Mouse (Mus musculus): ENCODE results near the gene Zfp667. TPM values are rescaled to one million over a fixed set of nuclear protein-coding genes. Genes with fewer than 3 reads are reported as not detected.
A peak's percentile ranks its signal among the peaks of the same experiment; 100 is the strongest.
"Not testable (repeated sequence)": the region's sequence is repeated elsewhere in the genome, so short reads cannot be mapped to it uniquely, and the experiment has no call there.

Gene Zfp667
- total RNA-seq (2022) = 10 to 100 TPM; 10.8 to 16.0 (median 12.8) TPM

DNA sequence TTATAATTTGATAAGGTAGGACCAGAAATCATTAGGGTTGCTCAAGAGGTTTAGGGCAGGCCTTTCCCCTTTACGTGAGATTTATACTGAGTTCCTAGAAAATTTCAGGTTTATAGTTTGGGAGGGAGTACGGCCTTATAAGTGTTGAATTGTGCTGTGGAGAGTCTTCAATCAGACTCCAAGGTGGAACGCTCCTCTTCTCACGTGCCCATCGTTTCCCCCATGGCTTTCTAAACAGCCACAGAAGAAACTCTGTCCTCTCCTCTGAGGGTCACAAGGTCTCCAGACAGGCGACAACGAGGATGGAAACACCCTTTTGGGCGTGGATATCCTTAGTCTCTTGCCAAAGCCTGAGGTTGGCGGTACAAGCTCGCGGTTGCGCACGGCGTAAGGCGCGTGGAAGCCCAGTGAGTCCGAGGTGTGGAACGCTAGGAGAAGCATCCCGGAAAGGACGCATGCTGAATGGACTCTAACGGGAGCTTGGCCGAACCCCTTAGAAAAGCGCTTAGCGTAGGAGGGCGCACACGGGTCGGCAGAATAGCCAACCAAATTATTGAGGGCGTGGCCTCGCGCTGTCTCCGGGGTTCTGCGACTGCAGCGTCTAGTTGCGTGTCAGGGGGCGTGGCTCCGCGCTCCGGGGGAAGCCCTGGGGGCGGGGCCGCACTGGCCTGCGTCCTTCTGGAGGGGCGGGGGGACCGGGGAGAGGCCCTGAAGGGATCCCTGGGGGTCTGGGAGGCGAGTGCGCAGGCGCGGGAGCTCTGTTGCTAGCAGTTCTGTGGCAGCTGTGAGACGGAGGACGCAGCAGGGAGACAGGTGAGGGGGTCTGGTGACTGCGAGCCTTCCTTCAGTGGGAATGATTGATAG, at the start of gene Zfp667:
Zfp667 (plus strand) TSS at position 738 of the 864 bp plus-strand sequence.
- peak; percentile 89 to 98 for DNase-seq (ENCODE audit: low spot score in 2 of 2)

DNA sequence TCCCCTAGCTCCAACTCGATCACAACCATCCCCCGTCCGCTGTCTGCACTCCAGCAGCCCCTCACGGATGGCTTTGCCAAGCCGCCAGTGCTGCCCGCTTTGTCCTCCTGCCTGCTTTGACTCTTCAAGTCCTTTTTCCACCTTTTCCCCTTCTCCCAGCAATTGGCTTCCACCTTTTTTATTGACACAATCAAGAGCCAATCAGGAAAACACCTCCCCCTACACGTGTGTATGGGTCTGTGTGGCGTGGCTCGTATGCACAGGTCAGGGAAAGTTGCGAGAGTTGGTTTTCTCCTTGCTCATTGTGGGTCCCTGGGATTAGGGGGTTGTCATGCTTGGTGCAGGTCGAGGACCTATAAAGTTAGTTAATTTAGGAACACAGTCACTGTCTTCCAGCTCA, 46.6 kb upstream of the Zfp667 start:
- no peak for DNase-seq (ENCODE audit: low spot score in 2 of 2)

DNA sequence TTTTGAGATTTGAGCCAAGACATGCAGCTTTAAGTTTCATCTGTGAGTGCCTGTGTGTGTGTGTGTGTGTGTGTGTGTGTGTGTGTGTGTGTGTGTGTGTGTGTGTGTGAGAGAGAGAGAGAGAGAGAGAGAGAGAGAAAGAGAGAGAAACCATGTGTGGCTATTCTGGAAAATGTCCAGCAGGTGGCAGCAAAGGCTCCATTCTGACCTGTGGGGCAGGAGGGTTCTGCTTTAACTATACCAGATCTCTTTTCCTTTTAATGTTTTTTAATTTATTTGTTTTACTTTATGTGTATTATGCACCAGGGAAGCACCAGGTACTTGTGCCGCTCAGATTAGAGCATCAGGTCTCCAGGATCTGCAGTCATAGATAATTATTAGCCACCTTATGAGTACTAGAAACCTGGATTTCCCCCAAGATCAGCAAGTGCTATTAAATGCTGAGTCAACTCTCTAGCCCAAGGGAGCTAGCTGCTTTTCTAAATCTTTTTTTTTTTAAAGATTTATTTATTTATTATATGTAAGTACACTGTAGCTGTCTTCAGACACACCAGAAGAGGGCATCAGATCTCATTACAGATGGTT, 45.4 kb upstream of the Zfp667 start:
- DNase-seq (ENCODE audit: low spot score in 2 of 2) = not testable (repeated sequence)

DNA sequence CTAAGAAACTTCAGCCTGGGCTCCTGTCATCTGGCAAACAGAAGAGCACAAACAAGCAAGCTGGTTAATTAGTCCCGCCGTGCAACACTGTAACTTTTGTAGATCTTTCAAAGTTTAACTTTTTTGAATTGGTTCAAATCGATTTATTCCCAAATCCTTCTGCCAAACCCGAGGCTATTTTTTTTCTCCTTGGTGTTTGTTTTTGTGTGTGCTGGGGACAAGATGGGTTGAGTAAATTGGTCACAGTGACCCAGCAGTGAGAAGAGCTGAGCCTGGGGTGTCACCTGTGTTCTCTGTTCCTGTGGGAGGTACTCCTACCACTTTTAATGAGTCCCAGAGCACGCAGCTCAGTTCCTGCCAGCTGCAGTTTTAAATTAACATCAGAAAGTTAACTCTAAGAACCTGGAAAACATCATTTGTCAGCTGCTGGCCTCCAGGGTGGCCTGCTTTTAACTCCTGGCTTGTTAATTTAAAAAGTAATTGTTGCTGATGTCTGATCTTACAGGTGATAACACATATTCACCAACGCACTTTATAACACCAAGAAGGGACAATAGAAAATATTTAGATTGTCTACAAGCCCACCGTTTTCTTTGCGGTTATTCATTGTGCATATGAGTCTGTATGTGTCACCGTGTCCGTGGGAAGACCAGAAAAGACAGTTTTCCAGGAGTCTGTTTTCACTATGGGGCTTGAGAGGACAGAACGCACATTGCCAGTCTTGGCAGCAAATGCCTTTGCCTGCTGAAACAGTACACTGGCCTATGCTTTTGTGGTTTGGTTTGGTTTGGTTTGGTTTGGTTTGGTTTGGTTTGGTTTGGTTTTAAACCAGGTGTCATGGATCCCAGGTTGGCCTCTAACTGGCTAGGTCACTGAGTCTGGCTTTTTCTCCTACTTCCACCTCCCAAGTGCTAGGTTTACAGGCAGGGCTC, 41.8 kb upstream of the Zfp667 start:
- DNase-seq (ENCODE audit: low spot score in 2 of 2) = no peak

DNA sequence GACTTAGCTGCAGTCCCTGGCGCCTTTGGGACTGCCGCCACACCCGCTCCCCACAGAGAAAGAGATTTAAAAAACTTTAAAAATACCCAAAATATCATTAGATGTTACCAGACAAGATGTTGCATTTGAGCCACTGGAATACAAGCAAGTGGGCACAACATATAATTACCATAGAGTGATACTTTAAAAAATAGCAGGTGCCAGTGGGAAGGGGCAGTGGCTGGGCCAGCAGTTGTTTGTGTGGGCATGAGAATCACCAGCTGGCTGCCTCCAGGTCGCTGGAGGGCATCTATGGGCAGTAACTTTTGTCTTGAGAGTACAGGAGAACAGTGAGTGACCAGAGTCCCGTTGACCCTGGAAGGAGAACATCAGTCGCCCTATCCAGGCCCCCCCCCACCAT, 34.0 kb upstream of the Zfp667 start, which contains the start of gene Epp13:
Epp13 (plus strand) TSS at position 301 of the 400 bp plus-strand sequence.
- no peak for DNase-seq (ENCODE audit: low spot score in 2 of 2)

DNA sequence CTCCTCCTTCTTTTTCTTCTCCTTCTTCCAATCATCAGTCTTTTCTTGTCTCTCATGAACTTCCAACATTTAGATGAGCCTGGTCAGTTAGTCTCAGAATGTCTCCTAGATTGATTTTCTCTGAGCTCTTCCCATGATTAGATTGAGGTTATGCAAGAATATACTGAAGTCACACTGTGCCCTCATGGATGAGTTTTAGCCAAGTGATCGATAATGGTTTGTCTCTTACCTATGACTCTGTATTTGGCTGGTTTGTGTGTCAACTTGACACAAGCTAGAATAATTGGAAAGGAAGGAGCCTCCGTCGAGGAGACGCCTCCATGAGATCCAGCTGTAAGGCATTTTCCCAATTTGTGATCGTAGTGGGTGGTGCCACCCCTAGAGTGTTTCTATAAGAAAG, 31.9 kb upstream of the Zfp667 start:
- DNase-seq (ENCODE audit: low spot score in 2 of 2) = no peak

DNA sequence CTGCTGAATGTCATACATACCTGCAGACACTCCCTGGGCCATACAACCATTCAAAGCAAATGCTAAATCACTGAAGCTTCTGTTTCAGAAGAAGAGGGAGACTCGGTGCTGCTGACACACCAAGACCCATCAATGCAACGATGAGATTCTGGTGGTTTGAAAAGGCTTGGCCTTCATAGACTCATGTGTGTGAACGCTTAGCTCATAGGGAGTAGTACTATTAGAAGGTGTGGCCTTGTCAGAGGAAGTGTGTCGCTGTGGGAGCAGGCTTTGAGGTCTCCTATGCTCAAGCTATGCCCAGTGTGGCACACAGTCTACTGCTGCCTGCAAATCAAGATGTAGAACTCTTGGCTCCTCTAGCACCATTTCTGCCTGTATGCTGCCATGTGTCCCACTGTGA, 29.0 kb upstream of the Zfp667 start:
- DNase-seq (ENCODE audit: low spot score in 2 of 2) = no peak

DNA sequence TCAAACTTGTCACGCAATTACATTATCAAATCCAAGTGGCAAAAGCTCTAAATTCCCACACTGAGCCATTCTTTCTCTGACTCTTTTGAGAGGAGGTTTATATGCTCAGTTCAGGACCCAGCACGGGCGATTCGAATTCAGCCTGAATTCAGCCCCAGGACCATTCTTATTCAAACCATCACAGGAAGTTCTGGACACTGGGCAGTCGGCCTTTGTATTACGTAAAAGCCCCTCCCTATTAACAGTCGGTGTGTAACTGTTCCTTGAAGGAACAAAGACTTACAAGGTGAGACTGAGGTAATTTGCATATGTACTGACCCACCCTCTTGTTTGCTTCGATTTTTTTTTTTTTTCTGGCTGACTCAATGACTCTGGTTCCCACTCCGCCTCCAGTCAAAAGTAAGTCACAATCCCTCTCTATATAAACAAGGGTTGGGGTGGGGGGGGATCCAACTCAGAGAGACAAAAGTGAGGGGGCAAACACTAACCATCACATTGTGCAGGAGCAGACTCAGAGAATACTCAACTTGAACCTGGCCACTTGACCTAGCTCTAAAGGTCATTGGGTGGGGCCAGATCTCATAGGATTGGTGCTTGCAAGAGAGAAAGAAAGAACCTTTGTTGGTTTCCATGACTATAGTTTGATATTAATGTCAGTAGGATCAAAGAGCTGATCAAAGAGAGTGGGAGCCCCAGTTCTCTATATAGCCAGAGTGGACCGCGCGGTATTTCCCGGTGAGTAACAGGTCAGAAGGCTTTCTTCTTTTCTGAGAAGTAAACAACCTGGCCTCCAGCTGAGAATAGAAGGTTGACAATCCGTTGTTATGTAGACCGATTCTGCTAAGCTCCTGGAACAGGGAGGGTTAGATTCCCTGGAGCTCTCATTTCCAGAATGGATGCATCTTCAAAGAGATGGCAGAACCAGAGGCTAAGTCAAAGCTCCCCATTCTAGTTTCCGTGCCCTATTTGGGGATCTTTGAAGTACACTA, 27.9 kb upstream of the Zfp667 start:
- no peak for DNase-seq (ENCODE audit: low spot score in 2 of 2)

DNA sequence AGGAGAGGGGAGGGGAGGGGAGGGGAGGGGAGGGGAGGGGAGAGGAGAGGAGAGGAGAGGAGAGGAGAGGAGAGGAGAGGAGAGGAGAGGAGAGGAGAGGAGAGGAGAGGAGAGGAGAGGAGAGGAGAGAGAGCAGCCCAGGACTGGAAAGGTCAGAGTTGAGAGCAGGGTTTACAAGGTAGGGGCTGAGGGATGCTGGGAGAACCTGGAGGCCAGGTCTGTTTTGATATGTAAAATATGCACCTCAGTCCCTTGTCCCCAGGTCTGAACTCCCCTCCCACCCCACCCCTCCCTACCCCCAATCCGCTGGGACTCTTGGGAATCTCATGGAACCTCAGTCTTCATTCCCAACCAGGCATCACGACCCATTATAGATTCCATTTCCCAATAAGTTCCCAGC, 26.4 kb upstream of the Zfp667 start:
- DNase-seq (ENCODE audit: low spot score in 2 of 2) = not testable (repeated sequence)

DNA sequence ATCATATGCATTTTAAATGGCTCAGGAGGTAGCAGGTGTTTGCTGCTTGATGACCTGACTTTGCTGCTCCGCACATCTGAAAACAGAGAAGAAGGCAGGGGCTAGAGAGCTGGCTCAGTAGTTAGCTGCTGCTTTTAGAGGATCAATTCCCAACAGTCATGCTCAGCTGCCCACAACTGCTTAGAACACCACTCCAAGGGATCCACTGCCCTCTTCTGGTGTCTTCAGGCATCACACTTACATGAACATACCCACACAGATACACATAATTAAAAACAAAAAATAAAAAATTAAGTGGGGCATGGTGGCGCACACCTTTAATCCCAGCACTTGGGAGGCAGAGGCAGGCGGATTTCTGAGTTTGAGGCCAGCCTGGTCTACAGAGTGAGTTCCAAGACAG, 24.3 kb upstream of the Zfp667 start:
- DNase-seq (ENCODE audit: low spot score in 2 of 2) = no peak

DNA sequence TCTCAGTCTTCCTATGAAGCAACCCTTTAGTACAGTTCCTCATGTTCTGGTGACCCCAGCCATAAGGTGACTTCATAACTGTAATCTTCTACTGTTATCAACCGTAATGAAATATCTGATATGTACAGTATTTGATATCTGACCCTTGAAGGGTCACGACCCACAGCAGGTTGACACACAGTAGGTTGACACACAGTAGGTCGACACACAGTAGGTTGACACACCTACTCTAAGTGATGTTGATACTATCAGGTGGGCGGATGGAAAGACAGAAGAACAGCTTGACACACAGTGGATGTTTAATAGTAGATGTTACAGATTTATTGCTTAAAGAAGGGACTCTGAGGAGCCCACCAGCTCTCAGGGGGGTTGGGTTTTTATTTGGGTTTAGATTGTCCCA, 23.4 kb upstream of the Zfp667 start:
- DNase-seq (ENCODE audit: low spot score in 2 of 2) = no peak

DNA sequence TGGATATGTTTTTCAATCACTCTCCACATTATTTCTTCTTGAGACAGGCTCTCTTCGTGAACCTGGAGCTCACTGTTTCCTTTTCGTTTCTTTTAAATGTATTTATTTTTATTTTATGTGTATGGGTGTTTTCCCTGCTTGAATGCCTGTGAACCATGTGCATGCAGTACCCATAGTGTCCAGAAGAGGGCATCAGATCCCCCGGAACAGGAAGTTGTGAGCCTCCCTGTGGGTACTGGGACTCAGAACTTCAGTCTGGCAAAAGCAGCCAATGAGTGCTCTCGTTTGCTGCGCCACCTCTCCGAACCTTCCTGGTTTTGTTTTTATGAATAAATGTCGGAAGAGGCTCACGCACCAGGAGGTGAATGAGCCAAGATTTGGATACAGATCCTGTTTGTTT, 20.7 kb upstream of the Zfp667 start:
- no peak for DNase-seq (ENCODE audit: low spot score in 2 of 2)

DNA sequence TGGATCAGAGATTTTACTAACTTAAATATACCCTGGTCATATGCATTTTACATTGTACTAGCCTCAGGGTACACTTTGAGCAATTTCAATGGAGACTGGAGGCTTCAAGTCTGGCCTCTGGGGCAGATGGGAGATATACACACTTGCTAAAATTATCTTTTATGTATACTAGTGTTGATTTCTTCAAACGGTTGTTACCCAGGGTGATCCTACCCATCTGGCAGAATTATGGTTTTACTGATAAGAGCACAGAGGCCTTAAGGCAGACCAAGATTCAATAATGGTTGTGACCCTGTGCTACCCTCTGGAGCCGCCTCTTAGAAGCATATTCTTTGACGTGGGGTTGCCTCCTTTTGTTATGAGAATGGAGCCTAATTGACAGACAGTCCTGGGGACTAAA, 8.5 kb upstream of the Zfp667 start:
- no peak for DNase-seq (ENCODE audit: low spot score in 2 of 2)

DNA sequence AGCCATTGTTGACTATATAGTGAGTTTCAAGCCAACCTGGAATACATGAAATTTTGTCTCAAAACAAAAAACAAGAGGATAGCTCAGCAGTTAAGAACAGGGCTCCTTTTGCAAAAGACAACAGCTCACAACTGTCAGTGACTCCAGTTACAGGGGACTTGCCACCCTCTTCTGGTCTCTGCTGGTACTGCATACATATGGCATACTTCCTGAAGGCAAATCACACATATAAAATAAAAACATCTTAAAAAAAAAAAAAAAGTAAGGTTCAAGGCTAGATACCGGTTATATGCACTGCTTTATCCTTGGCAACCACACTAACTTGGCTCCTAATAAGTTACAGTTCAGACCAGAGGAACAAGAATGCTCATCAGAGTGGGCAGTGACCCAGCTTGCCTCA, 3.6 kb upstream of the Zfp667 start:
- DNase-seq (ENCODE audit: low spot score in 2 of 2) = peak in 1 of 2 experiments; percentile 47

DNA sequence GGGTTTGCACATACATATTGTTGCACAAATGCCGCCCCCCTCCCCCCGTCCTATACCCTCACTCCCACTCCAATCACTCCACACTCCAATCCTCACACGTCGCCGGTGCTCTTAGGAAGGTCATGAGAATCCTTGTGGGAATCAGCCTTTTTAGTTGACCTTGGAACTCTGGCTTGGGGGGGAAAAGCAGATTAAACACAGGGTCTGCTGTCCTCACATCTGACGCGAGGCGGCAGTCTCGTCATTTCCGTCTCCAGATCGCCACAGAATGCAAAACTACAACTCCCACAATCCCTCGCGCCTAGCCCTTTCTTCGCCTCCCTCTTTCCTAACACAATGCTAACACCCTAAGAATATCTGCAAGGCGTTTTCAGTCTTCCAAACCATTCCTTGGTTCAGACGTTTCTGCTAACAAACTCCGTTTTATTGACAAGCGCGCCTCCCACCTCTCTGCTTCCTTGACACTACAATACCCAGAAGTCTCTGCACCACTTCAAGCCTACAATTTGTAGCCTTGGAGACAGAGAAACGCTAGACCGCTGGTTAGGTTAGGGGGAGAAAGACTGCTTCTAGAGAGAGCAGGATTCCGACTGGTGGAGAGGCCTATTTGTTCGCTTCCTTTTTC, 2.8 kb upstream of the Zfp667 start:
- DNase-seq (ENCODE audit: low spot score in 2 of 2) = peak; percentile 75 to 80

DNA sequence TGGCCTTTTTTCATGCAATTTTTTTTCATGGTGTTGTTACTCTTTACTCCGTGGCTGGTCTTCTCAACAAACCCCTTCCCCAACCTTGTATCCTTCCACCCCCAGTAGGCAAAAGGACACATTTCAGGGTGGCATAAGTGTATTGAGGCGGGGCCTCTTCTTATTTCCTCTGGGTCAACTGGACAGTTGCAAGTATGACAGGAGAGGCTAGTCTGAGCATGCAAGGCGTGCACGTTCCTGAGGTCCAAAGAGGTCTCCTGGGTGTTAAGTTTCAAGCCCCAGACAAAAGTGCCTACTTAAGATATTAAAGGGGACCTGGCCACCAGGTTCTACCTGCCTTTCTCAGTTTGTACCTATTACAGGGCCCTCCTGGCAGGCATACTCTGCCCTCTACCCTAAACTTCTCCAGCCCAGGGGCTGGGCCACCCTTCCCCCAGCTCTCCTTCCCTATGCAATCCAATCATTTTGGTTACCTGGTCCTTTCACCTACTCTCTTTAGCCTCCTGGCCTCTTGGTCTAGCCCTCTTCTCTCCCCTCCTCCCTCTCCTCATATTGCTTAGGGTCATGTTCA, 1.9 kb upstream of the Zfp667 start:
- DNase-seq (ENCODE audit: low spot score in 2 of 2) = no peak

DNA sequence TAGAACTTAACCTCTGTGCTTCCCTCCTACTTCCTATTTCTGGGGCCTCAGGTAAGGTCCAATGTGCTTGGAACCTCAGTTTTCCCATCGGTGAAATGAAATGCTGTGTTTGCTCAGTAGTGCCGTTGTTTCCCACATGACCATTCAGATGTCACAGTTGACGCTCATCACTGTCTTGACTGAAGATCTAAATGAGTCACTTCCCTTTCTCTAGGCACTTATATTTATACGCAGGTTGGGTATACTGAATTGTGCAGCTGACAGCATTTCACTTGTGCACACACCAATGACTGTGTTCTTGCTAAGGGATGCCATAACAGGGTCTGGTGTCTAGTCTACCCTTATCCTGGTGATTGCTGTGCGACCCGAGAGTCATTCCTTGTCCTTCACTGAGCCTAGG, 1.0 kb upstream of the Zfp667 start:
- DNase-seq (ENCODE audit: low spot score in 2 of 2) = no peak

DNA sequence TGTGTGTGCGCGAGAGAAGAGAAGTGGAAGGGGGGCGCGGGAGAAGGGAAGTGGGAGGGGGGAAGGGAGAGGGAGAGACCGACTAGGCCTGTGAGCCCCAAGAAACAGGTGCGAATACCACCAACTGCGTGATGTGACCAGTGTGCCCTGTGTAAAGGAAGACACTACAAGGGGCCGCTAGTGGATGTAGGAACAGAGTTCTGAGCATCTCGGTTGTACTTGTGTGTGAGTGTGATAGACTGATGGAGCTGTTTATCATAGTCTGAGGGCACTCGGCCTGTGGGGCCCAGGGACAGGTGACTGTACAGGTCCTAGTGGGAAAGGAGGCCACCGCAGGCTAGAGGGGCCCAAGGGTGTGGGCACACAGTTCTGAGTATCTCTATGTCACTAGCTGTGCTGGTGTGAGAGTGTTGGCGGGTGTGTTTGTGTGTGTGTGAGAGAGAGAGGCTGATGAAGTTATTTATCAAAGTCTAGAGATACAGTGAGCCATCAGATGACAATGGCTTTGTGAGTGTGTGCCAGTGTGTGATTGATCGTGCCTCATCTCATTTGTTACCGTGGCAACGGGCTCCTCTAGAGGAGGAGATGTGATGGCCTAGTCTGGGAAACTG, 647 bp downstream of the Zfp667 start:
- peak in 1 of 2 experiments; percentile 26 for DNase-seq (ENCODE audit: low spot score in 2 of 2)

DNA sequence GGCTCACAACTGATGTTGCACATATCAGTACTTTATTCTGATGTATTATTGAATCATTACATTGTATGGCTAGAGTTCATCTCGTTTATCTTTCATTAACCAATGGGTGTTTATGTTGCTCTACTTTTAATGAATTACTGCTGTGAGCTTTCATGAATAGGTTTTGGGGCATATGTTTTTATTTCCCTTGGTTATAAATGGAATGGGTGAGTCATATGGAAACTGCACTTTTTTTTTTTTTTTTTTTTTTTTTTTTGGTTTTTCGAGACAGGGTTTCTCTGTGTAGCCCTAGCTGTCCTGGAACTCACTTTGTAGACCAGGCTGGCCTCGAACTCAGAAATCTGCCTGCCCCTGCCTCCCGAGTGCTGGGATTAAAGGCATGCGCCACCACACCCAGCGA, 4.7 kb downstream of the Zfp667 start:
- DNase-seq (ENCODE audit: low spot score in 2 of 2) = not testable (repeated sequence)

All from left cerebral cortex, adult 8-10 months (tissue).